Mouse (Mus musculus): ENCODE data around the gene Mta3.

GRCm38 (mm10) chr17:83821876-83822275 lies 115.9 kb downstream of the Mta3 start:
- TF ChIP-seq CTCF (IDR thresholded peaks at IDR 0.05; ENCODE audit: extremely low read depth, insufficient read depth, insufficient read length, insufficient replicate concordance) (no peak), POLR2A (IDR thresholded peaks at IDR 0.05; ENCODE audit: low read depth, low read length) (no peak)
